Mouse (Mus musculus) gastrocnemius, adult 2 months (tissue): ENCODE results near the gene Nat8. TPM values are rescaled to one million over a fixed set of nuclear protein-coding genes. Genes with fewer than 3 reads are reported as not detected.
"Not testable (repeated sequence)": the region's sequence is repeated elsewhere in the genome, so short reads cannot be mapped to it uniquely, and the experiment has no call there.

Experiments
- DNase-seq: peaks from one replicate; pipeline ENCODE4 v3.0.0; 2022
- H3K27ac ChIP-seq: fragments of 200-600 bp; 2 replicates; pipeline ENCODE4 v1.8.1; 2022; ENCODE audit warnings: mild to moderate bottlenecking
- H3K4me3 ChIP-seq: fragments of 200-600 bp; 2 replicates; pipeline ENCODE4 v1.8.1; 2022; ENCODE audit warnings: mild to moderate bottlenecking, moderate library complexity
- CTCF ChIP-seq: fragments of 200-600 bp; IDR thresholded peaks from 2 replicates; pipeline ENCODE4 v1.8.1; 2022; ENCODE audit warnings: antibody characterized with exemption, mild to moderate bottlenecking, moderate library complexity
- intact Hi-C: fragments of 180-260 bp; cut with DNase I; formaldehyde crosslinking; loops from one replicate; pipeline ENCODE4 v1.15.1; 2025
- long read RNA-seq, 2 experiments: library from polyadenylated mRNA; stranded (forward); transcript quantifications; one replicate each; pipeline ENCODE4 v2.0.0; 2021
- total RNA-seq, 2 experiments: library from RNA; stranded (reverse); gene quantifications; 2 replicates each; pipeline ENCODE4 v1.2.3; 2021

Gene Nat8
- not detected for total RNA-seq
- long read RNA-seq, experiment 1 = 0 reads
- long read RNA-seq, experiment 2 = 0 reads

DNA sequence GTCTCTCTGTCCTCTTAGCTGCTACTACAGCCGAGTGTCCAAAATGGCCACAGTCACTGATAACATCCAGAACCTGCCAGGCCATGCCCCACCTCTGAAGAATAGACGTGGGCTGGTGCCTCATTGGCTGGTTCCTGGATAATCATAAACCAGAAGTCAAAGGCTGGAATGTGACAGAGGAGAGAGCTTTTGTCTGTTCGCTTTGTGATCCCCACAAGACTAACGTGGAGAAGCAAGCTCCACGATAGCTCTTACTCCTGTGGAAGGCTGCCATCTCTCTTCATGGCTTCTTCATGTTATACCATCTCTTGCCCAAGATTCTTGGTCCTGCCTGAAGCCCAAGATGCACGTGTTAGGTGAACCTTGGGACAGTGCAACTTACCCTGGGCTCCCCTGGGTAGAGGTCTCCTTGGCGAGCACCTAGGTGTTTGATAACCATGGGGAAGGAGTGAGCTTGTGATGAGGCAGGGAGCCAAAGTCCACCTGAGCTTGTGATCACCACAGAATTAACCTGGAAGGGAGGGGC lies at the start of gene Nat8:
Nat8 (minus strand) TSS at position 287 of the 526 bp plus-strand sequence.
- DNase-seq = no peak
- H3K27ac ChIP-seq = no peak within 1 kb of the TSS

DNA sequence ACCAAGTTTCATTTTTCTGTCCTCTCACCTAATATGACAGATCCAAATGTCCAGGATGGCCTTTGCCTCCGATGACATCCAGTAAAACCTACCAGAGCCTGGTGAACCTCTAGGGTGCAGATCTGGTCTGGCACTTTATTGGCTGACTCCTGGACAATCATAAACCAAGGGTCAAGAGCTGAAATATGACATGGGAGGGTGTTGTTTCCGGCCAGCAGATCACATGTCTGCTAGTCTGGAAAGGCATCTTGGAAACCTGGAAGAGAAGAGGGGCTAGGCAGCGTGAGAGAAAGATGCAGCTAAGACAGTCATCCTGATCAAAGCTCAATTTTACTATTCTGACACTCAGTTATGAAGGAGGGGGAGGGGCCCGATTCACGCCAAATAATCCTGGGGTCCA lies 37.1 kb upstream of the Nat8 start, which contains the start of gene Nat8f2:
Nat8f2 (minus strand) TSS at position 153 of the 400 bp plus-strand sequence.
- H3K4me3 ChIP-seq, H3K27ac ChIP-seq, DNase-seq, intact Hi-C loops: not testable (repeated sequence)

More for the DNA sequence above, at the start of gene Nat8:
- intact Hi-C loops = loop anchor here (10.0 kb wide), 1 partner anchor 173 kb away; no protein-coding TSS in a partner anchor
- no peak for TF ChIP-seq CTCF
- H3K4me3 ChIP-seq = no peak within 1 kb of the TSS

DNA sequence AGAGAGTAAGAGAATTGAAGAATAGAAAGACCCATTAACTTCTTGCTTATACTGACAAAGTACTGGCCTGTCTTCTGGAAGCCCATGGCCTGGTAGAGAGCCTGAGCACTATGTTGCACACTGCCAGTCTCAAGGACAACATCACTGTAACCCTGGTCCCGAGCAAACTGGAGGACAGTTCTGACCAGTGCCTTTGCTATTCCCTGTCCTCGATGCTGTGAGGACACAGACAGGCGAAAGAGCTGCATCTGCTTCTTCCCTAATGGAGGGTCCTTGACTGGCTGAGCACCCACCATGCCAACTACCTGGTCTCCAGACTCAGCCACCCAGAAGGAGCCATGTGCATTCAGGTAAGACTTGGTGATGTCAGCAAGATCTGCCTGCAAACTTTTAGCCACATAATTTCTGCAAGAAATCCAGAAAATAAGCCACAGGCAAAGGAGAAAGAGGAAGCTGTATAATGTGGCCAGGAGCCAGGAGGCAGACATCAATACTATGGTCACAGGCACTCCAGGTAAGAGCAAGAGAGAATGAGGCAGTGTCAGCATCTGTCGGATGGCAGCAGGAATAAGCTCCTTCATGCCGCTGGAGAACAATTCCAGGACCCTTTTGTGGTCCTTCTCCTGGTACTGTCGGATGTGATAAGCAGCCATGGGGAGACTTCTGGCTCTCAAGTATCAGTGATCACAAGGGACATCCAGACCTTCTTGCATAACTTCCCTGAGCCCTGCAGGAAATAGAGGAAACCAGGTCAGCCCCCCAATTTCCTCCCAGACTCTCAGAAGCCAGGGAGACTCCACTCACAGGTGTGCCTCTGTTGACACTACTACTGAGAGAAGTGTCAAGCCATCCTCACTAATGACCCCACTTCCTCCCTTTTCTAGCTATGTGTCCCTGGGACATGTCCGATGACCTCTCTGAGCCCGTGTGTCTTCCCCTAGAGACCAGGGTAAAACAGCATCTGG lies 36.1 kb upstream of the Nat8 start:
- intact Hi-C loops = no loop called here
- Histone ChIP-seq H3K4me3 (no peak overlapping the region), H3K27ac (no peak overlapping the region)
- no peak for TF ChIP-seq CTCF
- DNase-seq = no peak

DNA sequence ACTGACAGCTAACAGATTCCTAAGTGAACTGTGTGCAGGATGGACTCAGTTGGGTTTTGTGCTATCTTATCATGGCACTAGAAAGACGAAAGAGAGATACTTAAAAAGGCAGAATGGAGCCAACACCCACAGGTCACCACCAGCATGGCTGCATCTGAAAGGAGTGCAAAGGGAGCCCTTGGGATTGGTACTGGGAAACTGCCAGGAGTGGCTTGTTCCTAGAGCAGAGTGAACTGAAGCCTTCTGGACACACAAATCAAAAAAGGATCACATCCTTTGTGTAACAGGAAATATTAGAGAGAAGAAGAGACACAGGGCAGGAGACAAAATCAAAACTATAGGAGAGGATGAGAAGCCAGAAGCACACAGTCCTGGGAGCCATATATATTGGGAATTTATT lies 35.1 kb upstream of the Nat8 start:
- DNase-seq, intact Hi-C loops: not testable (repeated sequence)

DNA sequence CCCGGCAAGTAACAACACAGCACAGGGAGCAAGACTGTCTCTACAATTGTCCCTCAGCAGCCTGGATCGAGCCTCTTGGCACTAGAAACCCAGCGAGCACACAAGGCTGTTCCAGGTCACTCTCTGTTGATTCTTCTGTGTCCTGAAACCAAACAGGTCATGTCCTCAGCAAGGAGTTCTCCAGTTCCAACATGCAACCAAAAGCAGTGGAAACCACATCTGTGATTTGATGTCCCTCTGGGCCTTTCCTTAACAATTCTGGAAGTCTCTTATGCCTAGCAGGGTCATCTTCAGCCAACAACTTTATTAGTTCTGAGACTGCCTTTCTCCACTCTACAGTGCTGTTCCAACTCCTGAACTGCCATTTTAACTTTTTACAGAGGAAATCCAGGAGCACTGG lies 34.3 kb upstream of the Nat8 start:
- intact Hi-C loops, H3K4me3 ChIP-seq, H3K27ac ChIP-seq: not testable (repeated sequence)
- DNase-seq = peak; percentile 31

More for the DNA sequence above, 35.1 kb upstream of the Nat8 start:
- not testable (repeated sequence) for H3K27ac ChIP-seq, H3K4me3 ChIP-seq

DNA sequence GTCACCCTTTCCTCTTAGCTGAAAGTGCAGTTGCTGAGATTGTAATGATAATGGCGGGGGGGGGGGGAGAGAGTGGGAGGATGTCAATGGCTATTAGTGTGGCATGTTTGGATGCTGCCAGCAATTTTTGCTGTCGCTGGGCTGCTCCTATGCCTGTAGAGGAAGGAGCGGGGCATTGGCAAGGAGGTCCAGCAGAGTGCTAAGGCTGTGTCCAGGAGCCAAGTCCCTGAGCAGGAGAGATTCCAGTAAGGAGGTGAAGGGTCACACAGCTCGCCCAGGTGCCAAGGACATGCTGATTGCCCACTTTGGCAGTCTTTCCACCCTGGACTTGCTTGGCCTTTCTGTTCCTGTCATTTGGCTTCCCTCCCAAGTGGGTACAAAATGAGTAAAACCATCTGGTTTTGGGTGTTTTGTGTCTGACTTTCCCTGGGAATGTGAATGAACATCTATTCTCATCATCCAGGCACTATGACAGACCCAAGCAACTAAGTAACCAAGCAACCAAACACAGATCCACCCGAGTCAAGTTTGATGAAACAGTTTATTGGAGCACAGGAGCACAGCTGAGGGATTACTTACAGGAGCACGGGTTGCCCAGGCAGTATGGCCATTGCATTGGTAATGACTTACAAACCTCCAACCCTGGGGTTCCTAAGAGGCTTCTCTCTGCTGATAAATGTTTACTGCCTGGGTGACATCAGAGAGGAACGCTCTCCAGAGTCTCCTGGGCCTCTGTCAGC lies 33.2 kb upstream of the Nat8 start:
- H3K4me3 ChIP-seq, intact Hi-C loops, H3K27ac ChIP-seq: not testable (repeated sequence)
- DNase-seq = peak; percentile 19

DNA sequence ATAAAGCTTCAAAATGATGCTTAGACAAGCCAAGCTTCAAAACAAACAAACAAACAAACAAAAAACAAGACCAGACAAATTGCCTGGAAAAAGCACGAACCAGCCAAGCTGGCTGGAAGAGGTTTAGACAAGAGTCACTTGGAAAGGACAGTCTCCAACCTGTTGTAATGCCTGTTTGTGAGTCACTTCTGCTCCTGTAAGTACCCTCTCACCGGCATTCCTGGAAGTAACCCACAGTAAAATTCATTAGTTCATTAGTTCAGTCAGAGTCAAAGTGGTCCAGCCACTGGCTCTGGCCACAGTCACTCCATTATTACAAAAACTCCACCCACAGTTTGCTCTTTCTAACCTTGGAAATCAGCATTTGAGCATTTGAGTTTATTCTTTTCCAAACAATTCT lies 32.0 kb upstream of the Nat8 start:
- TF ChIP-seq CTCF = no peak
- no peak overlapping the region for H3K27ac ChIP-seq
- no peak overlapping the region for H3K4me3 ChIP-seq
- intact Hi-C loops = no loop called here
- DNase-seq = no peak

DNA sequence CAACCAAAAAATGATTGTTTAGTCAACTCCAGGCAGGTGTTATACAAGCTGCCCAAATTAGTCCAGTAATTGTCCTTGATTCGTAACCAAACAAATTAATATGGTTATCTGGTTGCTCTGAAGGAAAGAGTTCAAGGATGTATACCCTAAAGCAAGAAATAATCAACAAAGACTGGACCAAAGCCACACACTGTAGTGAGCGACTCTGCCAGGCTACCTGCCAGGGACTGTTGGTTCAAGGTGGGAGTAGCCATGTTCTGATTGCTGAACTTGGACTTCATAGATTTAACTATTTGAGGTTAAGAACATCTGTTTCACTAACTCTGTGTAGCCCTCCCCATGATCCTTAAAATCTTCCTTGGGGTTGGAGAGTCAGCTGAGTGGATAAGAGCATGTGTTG lies 31.3 kb upstream of the Nat8 start:
- H3K4me3 ChIP-seq = no peak overlapping the region
- no peak for DNase-seq
- intact Hi-C loops = no loop called here
- no peak overlapping the region for H3K27ac ChIP-seq
- no peak for TF ChIP-seq CTCF

DNA sequence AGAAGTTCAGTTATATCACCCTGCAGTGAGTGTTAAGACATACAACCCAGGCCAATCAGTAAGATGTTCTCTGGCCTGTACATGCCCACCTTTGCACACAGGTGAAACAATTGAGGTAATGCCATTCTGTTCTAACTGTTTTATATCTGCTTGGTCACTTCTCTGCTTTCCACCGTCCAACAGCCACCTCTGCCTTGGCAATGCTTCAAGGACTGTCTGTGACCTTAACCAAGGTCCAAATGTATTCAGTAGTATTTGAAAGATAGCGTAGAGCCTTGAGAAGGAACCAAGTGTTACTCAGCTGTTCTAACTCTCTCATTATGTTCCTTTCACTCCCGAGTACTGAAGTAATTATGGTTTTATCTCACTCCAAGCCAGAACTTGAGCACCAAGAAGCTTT lies 30.7 kb upstream of the Nat8 start:
- intact Hi-C loops = no loop called here
- no peak for DNase-seq
- no peak overlapping the region for H3K4me3 ChIP-seq
- H3K27ac ChIP-seq = no peak overlapping the region
- TF ChIP-seq CTCF = no peak

DNA sequence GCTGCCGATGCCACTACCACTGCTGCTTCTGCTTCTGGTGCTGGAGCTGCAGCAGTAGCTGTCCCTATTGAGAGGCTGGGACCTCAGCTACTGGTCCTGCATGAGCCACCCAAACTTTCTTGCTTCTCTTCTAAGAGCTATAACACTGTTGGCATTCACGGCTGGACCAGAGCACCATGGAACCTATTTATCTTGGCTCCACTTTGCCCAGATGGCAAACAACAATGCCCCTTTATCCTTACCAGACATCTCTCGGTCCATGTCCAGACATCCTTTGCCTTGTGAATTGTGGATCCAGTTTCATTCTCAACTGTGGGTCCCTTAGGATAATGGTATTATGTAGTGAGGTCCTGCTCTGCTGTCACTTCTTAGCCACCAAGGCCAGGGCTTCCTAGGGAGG lies 29.4 kb upstream of the Nat8 start:
- TF ChIP-seq CTCF = no peak

DNA sequence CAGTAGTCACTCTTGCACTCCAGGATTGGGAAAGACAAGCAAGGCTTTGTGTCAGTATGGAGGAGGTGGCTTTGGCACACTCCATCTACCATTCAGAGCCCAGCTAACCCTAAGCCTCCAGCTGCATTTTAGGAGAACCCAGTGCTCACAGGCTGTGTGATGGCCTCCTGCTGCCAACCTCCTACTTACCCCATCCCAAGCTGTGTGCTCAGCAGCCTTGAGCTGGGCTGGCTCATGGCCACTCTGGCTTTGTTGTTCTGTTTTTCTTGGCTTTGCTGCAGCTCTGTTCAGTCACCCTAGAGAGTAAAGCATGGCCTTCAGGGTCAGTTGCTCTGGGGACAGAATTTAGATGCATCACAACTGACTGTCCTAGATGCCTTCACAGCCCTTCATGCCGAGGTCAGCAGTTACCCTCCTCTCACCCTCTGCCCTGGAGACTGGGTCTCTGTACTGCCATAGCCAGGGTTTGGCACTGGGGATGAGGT lies 24.4 kb upstream of the Nat8 start:
- intact Hi-C loops = no loop called here
- DNase-seq = peak; percentile 60
- no peak overlapping the region for H3K4me3 ChIP-seq
- no peak for TF ChIP-seq CTCF
- no peak overlapping the region for H3K27ac ChIP-seq

More for the DNA sequence above, 29.4 kb upstream of the Nat8 start:
- Histone ChIP-seq H3K4me3 (no peak overlapping the region), H3K27ac (no peak overlapping the region)
- intact Hi-C loops = no loop called here
- no peak for DNase-seq

DNA sequence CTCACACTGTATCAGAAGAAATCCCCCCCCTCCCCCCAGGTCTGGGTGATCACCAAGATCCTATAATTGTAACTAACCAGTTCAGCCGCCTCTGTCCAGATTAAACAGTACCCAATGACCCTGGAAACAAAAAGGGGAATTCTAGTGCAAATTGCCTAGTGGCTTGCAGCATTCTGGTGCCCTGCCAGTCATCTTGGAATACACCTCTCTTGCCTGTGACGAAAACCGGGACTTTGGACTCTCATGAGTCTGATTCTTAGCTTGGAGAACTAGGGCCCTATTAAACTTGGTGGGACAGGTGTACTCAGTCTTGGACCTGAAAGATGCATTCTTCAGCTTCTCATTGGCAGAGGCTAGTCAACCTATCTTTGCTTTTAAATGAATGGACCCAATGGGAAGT lies 21.6 kb upstream of the Nat8 start:
- no peak for DNase-seq
- Histone ChIP-seq H3K4me3 (no peak overlapping the region), H3K27ac (no peak overlapping the region)
- no peak for TF ChIP-seq CTCF
- intact Hi-C loops = no loop called here
